Mouse (Mus musculus): ENCODE measurements around the gene Grin3b. TPM values are rescaled to one million over a fixed set of nuclear protein-coding genes. Genes with fewer than 3 reads are reported as not detected.

Grin3b gene
- total and polyA plus RNA-seq, 2 experiments from 2014 or later: 0.34 TPM; not detected in 1

DNA sequence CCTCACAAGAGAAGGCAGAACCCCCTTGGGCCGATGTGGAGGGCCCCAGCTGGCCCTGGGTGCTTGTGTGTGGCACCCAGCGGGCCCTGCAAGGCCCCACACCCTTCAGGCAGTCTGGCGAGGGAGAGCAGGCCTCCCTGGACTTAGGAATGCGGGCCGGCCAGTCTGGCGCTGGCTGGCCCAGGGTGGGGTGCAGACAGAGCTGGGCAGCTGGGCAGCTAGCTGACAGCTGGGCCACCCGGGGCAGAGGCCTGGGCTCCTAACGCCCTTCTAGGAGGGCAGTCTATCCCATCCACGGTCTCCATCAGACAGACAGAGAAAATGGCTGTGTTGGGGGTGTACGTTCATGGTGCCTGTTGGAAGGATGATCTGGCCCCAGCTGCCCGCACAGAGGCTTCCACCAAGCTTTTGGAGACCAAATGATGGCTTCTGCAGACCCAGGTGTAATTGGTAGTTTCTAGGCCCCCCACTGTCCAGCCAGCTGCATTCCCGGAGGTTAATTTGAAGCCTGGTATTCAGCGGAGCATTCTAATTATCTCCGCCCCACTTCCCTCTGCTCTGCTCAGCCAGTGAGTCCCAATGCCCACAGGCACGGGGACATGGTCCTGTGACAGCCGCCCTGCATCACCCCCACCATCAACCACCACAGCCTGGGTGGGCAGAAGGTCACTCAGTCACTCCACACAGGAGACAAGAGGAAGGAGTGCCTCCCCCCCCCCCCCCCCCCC lies 24.8 kb upstream of the Grin3b start:
- no peak overlapping the region for H3K27ac ChIP-seq (ENCODE audit: low read depth)

DNA sequence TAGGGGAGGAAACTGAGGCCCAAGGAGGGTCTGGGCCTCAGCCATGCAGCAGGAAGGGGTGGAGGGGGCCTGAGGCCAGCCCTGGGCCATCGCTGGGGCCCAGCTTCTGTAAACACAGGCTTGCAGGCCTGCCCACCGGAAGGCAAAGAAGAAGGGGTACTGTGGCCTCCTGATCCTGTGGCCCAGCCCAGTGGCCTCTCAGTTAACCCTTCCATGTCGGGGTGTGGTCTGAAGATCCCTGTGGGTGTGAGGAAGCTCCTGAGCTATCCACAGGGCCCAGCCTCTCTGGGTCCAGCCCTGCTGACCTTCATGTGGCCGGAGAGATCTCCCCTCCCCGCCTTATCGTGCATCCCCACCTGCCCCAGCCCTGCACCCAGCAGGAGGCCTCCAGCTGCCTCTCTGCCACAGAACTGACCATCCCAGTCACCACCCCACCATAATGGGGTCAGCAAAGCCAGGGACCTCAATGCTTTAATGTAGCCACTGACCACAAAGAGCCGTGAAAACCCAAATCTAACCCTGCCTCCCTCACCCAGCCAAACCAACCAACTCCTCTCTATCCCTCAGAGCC lies 23.7 kb upstream of the Grin3b start:
- DNase-seq (ENCODE audit: low spot score) (no peak), ATAC-seq (ENCODE audit: insufficient read depth, low read depth) (no peak)
- 46% methylated on average over 7 of the region's 7 CpGs for WGBS
- Histone ChIP-seq H3K4me1 (ENCODE audit: control insufficient read depth, insufficient read depth) (no peaks in the 10 kb centered on the region), H3K4me3 (ENCODE audit: low read depth, low read length) (no peak overlapping the region), H3K4me2 (ENCODE audit: low read depth, low read length) (no peak overlapping the region), H3K9ac (replicated peaks; ENCODE audit: low read depth, low read length) (no peak overlapping the region), H3K27ac (ENCODE audit: low read depth) (no peak overlapping the region), H3K36me3 (replicated peaks; ENCODE audit: control insufficient read depth, insufficient read depth, low read length) (peaks cover 23% of the 10 kb centered on the region), H3K27me3 (ENCODE audit: control insufficient read depth, insufficient read depth, low read length) (no peaks in the 10 kb centered on the region), H3K9me3 (replicated peaks; ENCODE audit: control insufficient read depth, low read length) (no peaks in the 10 kb centered on the region)
- no peak for TF ChIP-seq EP300 (IDR thresholded peaks at IDR 0.05; ENCODE audit: low read depth)
- no peak for TF ChIP-seq CTCF (IDR thresholded peaks at IDR 0.05; ENCODE audit: low read depth)

More for the DNA sequence above, 24.8 kb upstream of the Grin3b start:
- no peaks in the 10 kb centered on the region for H3K27me3 ChIP-seq (ENCODE audit: control insufficient read depth, insufficient read depth, low read length)
- no peak overlapping the region for H3K9ac ChIP-seq (replicated peaks; ENCODE audit: low read depth, low read length)
- ATAC-seq (ENCODE audit: insufficient read depth, low read depth) (no peak), DNase-seq (ENCODE audit: low spot score) (no peak)
- no peaks in the 10 kb centered on the region for H3K9me3 ChIP-seq (replicated peaks; ENCODE audit: control insufficient read depth, low read length)
- TF ChIP-seq EP300 (IDR thresholded peaks at IDR 0.05; ENCODE audit: low read depth) (no peak), CTCF (IDR thresholded peaks at IDR 0.05; ENCODE audit: low read depth) (no peak)
- H3K4me2 ChIP-seq (ENCODE audit: low read depth, low read length): no peak overlapping the region
- H3K36me3 ChIP-seq (replicated peaks; ENCODE audit: control insufficient read depth, insufficient read depth, low read length): peaks cover 15% of the 10 kb centered on the region
- WGBS: 51% methylated on average over 16 of the region's 16 CpGs
- H3K4me1 ChIP-seq (ENCODE audit: control insufficient read depth, insufficient read depth): peaks cover 4% of the 10 kb centered on the region; the same call in 1 of the 2 replicates
- H3K4me3 ChIP-seq (ENCODE audit: low read depth, low read length): no peak overlapping the region

DNA sequence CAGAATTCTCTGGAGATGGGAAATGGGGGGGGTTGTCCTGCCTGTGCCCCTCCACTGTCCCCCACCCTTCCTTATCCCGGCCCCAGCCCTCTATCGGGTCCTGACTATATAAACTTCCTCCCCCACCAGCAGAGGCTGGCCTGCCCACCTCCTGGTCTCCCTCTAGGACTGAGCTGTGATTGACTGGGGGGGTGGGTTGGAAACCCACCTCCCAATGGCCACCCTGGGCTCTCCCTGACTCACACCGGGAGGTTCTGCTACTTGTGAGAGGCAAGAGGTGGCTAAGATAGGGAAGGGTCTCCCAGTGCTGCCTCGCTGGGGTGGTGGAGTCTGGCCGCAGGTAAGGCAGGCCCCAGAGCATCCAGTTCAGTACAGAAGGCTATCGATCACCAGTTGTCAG lies 23.0 kb upstream of the Grin3b start:
- DNase-seq (ENCODE audit: low spot score) (no peak), ATAC-seq (ENCODE audit: insufficient read depth, low read depth) (no peak)
- H3K27ac ChIP-seq (ENCODE audit: low read depth): no peak overlapping the region
- H3K9me3 ChIP-seq (replicated peaks; ENCODE audit: control insufficient read depth, low read length): no peaks in the 10 kb centered on the region
- no peak overlapping the region for H3K4me3 ChIP-seq (ENCODE audit: low read depth, low read length)
- H3K4me1 ChIP-seq (ENCODE audit: control insufficient read depth, insufficient read depth): no peaks in the 10 kb centered on the region
- no peaks in the 10 kb centered on the region for H3K27me3 ChIP-seq (ENCODE audit: control insufficient read depth, insufficient read depth, low read length)
- H3K4me2 ChIP-seq (ENCODE audit: low read depth, low read length): no peak overlapping the region
- peaks cover 23% of the 10 kb centered on the region for H3K36me3 ChIP-seq (replicated peaks; ENCODE audit: control insufficient read depth, insufficient read depth, low read length)
- H3K9ac ChIP-seq (replicated peaks; ENCODE audit: low read depth, low read length): no peak overlapping the region
- 76% methylated on average over 6 of the region's 6 CpGs for WGBS
- no peak for TF ChIP-seq EP300 (IDR thresholded peaks at IDR 0.05; ENCODE audit: low read depth)
- no peak for TF ChIP-seq CTCF (IDR thresholded peaks at IDR 0.05; ENCODE audit: low read depth)

GRCm38 (mm10) chr10:79949873-79950272 lies 20.6 kb upstream of the Grin3b start:
- Histone ChIP-seq H3K36me3 (replicated peaks; ENCODE audit: control insufficient read depth, insufficient read depth, low read length) (peaks cover 23% of the 10 kb centered on the region), H3K27me3 (ENCODE audit: control insufficient read depth, insufficient read depth, low read length) (no peaks in the 10 kb centered on the region), H3K9me3 (replicated peaks; ENCODE audit: control insufficient read depth, low read length) (no peaks in the 10 kb centered on the region), H3K4me1 (ENCODE audit: control insufficient read depth, insufficient read depth) (no peaks in the 10 kb centered on the region), H3K4me2 (ENCODE audit: low read depth, low read length) (no peak overlapping the region), H3K27ac (ENCODE audit: low read depth) (no peak overlapping the region), H3K9ac (replicated peaks; ENCODE audit: low read depth, low read length) (no peak overlapping the region), H3K4me3 (ENCODE audit: low read depth, low read length) (no peak overlapping the region)
- WGBS: 70% methylated on average over 4 of the region's 4 CpGs
- no peak for ATAC-seq (ENCODE audit: insufficient read depth, low read depth)
- no peak for DNase-seq (ENCODE audit: low spot score)
- no peak for TF ChIP-seq CTCF (IDR thresholded peaks at IDR 0.05; ENCODE audit: low read depth)
- no peak for TF ChIP-seq EP300 (IDR thresholded peaks at IDR 0.05; ENCODE audit: low read depth)

DNA sequence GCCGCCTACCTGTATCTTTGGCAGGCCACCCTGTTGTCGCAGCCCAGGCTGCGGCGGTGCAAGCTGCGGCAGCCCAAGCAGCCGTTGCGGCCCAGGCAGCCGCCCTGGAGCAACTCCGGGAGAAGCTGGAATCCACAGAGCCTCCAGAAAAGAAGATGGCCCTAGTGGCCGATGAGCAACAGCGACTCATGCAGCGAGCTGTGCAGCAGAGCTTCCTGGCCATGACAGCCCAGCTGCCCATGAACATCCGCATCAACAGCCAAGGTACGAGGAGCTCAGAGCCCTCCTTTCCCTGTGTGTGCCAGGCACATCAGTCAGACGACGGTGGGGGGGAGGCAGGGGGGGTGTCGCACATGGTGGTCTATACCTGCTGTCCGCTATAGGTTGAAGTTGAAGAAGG lies 19.9 kb upstream of the Grin3b start:
- H3K4me1 ChIP-seq (ENCODE audit: control insufficient read depth, insufficient read depth): no peaks in the 10 kb centered on the region
- no peak overlapping the region for H3K9ac ChIP-seq (replicated peaks; ENCODE audit: low read depth, low read length)
- H3K9me3 ChIP-seq (replicated peaks; ENCODE audit: control insufficient read depth, low read length): no peaks in the 10 kb centered on the region
- WGBS: 79% methylated on average over 18 of the region's 18 CpGs
- no peak overlapping the region for H3K4me3 ChIP-seq (ENCODE audit: low read depth, low read length)
- DNase-seq (ENCODE audit: low spot score) (no peak), ATAC-seq (ENCODE audit: insufficient read depth, low read depth) (no peak)
- no peaks in the 10 kb centered on the region for H3K27me3 ChIP-seq (ENCODE audit: control insufficient read depth, insufficient read depth, low read length)
- H3K27ac ChIP-seq (ENCODE audit: low read depth): no peak overlapping the region
- H3K36me3 ChIP-seq (replicated peaks; ENCODE audit: control insufficient read depth, insufficient read depth, low read length): peaks cover 23% of the 10 kb centered on the region
- TF ChIP-seq CTCF (IDR thresholded peaks at IDR 0.05; ENCODE audit: low read depth): no peak
- H3K4me2 ChIP-seq (ENCODE audit: low read depth, low read length): no peak overlapping the region
